Mouse (Mus musculus) layer of hippocampus, adult 18-20 months (tissue): ENCODE results near the gene Sv2b. TPM values are rescaled to one million over a fixed set of nuclear protein-coding genes. Genes with fewer than 3 reads are reported as not detected.
"Not testable (repeated sequence)": the region's sequence is repeated elsewhere in the genome, so short reads cannot be mapped to it uniquely, and the experiment has no call there.

Source experiments
- DNase-seq, 2 experiments: peaks; one replicate each; pipeline ENCODE4 v3.0.0; 2022; ENCODE audit warnings: low spot score in 2 of 2
- total RNA-seq, 2 experiments: library from RNA; stranded (reverse); gene quantifications; 2 replicates each; pipeline ENCODE4 v1.2.3; 2021

Sv2b gene
- total RNA-seq, 2 experiments from 2014 or later = 305 to 312 TPM

GRCm38 (mm10) chr7:75220786-75221185 lies 88.3 kb downstream of the Sv2b start:
- no peak for DNase-seq

DNA sequence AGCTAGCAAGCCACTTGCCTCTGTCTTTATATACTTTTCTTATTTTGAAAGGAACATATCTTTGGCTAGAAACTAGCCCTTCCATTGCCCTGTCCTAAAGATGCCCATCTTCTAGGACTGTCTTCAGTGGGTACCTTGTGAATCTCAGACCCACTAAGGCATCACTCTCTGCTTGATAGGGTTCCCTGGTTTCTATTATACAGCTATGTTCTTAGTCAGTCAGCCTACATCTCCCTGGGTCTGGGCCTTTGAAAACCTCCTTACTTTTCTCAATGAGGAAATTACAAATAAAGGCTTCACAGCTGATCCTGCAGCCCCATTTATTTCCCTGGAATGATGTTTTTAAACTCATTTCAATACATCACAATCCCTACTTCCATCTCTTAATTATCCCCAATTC lies 88.8 kb downstream of the Sv2b start:
- no peak for DNase-seq

GRCm38 (mm10) chr7:75216180-75216579 lies 92.9 kb downstream of the Sv2b start:
- no peak for DNase-seq

DNA sequence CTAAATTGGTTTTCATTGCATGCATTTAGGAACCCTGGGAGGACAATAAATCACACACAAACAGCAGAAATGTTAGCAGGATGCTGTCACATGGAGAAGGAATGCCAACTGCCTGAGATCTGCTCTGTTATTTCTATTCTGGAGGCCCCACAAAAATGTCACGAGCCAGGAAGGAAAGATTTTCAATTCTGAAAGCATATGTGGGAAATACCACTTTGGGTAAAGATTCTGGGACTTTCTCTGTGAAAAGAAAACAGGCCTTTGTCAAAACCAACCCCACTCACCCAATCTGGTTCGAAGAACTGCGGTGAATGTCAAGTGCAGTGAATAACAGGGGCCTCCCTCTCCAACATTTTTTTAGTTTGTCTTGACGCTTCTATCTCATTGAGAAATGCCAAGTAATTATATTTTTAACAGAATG lies 99.8 kb downstream of the Sv2b start:
- peak; percentile 48 to 72 for DNase-seq

GRCm38 (mm10) chr7:75207965-75208644 lies 101.0 kb downstream of the Sv2b start:
- DNase-seq = no peak

GRCm38 (mm10) chr7:75206671-75207070 lies 102.4 kb downstream of the Sv2b start:
- no peak for DNase-seq

GRCm38 (mm10) chr7:75205386-75205785 lies 103.7 kb downstream of the Sv2b start:
- DNase-seq = no peak

GRCm38 (mm10) chr7:75194919-75195230 lies 114.2 kb downstream of the Sv2b start:
- not testable (repeated sequence) for DNase-seq

- DNase-seq = no peak
Measured at GRCm38 (mm10) chr7:75194158-75194918, 114.7 kb downstream of the Sv2b start.

GRCm38 (mm10) chr7:75190192-75190591 lies 118.9 kb downstream of the Sv2b start:
- no peak for DNase-seq

GRCm38 (mm10) chr7:75175042-75175441 lies 134.0 kb downstream of the Sv2b start:
- no peak for DNase-seq

DNA sequence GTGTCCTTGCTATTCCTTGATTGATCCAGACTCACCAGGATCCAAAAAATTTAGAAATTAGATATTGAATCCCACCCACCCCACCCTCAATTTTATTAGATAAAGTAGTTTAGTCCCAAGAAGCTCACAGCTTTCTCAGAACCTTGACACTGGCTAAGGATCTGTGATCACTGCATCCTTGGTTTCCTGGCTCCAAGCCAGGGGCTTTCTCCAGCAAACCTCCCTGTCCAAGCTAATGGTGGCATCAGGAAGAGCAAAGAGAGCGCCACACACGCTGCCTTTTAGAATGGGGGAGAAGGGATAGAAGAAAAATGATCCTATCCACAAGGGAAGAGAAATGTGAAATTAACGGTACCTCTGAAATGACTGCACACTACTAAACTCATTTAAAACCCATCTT lies 141.6 kb downstream of the Sv2b start:
- no peak for DNase-seq

DNA sequence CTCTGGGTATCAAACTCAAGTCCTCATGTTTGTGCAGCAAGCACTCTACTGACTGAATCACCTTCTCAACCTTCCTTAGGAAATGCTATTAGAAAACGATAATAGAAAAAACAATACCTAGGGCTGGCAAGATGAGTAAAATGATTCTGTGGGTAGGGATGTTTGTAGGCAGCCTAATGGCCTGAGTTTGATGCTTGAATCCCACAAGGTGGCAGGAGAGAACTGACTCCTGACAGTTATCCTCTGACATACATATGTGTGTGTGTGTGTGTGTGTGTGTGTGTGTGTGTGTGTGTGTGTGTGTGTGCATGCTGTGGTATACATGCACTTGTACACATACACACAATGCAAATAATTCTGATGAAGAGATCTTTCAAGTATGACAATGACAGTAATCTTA lies 161.9 kb downstream of the Sv2b start:
- DNase-seq = no peak

GRCm38 (mm10) chr7:75142800-75143199 lies 166.3 kb downstream of the Sv2b start:
- DNase-seq = no peak

- peak; percentile 57 to 79 for DNase-seq
Measured at GRCm38 (mm10) chr7:75141919-75142700, 167.0 kb downstream of the Sv2b start.

GRCm38 (mm10) chr7:75139306-75139705 lies 169.8 kb downstream of the Sv2b start:
- DNase-seq = no peak

DNA sequence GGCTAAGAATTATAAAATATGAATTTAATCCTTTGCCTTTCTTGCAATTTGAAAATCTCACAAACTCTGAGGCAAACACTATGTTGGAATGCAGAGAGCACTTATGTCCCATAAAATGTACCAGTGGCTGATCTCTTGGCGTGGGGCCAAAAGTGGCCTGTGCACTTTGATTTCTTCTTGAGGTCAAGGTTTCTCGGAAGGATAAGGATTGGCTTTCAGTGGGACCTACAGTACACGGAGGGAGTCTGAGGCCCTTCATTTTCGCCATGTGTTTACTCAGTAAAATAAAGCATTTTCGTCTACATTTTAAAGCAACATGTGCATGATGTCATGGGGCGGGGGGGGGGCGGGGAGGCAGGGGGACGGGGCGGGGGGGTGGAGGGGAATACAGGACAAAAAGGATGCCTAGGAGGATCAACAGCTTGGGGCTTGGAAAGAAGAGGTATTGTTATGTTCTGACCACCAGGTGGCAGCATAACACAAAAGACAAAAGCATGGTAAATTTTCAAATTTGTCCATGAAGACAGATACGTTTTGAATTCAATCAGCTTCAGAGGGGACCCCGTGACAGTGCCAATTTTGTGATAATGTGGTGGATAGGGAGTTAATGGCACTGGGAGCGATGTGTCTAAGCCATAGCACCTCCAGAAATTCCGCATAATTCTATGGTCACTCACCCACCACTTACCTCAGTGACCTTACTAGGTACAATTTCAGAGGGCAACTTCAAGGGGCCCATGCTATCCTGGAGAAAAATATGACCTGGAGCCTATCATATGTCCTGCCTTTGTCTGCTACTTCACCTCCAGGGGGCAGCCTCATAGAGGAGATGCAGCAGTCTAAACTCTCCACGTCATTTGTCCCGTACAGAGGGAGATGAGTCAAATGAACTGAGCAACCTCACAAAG lies 174.1 kb downstream of the Sv2b start:
- peak in 1 of 2 experiments; percentile 44 for DNase-seq

GRCm38 (mm10) chr7:75128036-75128435 lies 181.0 kb downstream of the Sv2b start:
- no peak for DNase-seq

- DNase-seq = no peak
Measured at GRCm38 (mm10) chr7:75124067-75124466, 185.0 kb downstream of the Sv2b start.

DNA sequence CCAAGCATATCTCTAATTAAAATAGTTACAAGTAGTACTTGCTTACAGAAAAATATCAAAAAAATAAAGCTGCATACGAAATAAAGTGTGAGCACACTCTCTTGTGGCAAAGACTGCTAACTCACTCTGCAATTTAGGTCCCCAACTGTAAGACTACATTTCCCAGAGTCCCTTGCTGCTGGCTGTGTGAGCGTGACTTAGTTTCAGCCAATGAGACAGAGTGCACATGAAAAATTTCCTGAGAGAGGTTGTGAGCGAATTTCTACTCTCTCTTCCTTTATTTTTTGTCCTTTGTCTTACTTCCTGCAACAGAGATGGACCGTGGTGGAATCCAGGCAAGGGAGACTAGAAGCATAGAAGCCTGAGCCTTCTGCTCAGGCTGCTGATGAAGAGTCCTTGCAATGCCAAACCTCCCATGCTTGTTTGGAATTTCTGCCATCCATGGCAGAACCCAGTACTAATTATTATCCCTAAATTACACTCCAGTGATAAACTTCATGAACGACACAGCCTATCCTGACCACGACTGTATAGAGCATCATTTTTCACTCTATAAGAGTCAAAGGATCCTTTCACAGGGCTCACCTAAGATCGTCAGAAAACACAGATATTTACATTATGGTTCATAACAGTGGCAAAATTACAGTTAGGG lies 190.9 kb downstream of the Sv2b start:
- DNase-seq = peak; percentile 45 to 75
